Mouse (Mus musculus) v-Abl transformed pro-B cells (cell line): ENCODE measurements at regions not wholly inside any gene's neighbourhood (a gene's known extent, or its start where the extent isn't known, plus 50 kb on each side); places are given as distances from the start of the nearest gene placed in this dataset.

ENCODE experiments used
- in situ Hi-C, 2 experiments: fragments of 400-800 bp; cut with MboI; formaldehyde crosslinking; loops; one replicate each; pipeline ENCODE4 v1.15.1; 2025; ENCODE audit not compliant: unreplicated experiment in 2 of 2

DNA sequence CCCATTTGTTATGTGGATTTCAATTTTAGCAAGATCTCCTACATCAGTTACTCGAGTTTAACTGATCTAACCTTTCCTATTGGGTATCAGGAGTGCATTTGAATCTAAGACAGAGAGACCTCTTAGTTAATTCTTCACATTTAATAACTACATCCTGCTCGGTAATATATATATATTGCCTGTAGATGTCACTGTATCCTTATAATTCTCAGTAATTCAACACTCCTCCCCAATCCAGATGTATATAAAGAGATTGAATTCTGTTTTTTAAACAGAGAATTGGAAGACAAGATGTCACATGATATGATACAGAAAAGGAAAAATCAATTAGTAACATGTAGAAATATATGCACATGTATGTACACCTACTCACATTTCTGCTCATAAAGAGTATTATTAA lies 133.3 kb upstream of the Mageb4 start:
- in situ Hi-C loops: loop anchor here in 1 of 2 experiments (25.0 kb wide), 1 partner anchor 501 kb away; no protein-coding TSS in a partner anchor
